Mouse (Mus musculus): ENCODE data around the gene Tmem108. TPM values are rescaled to one million over a fixed set of nuclear protein-coding genes. Genes with fewer than 3 reads are reported as not detected.

Gene Tmem108
- polyA plus RNA-seq, 1 experiment: 0.01 TPM

DNA sequence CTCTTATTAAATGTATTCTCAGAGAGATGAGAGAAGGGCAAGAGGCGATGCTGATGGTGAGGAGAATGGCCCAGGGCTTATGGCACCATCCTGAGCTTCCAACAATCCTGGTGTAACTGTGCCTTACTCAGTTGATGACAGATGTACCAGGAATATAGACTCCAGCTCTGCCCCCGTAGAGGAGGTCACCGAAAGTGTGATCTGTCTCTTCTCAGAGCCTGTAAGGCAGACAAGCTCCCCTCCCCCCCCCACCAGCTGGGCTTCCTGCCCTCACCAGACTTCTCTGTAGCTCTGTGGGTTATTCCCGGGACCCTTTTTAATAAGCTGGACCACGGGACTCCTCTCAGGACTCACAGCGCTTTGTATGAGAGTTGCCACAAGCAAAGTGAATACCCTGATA is 157.8 kb downstream of the Tmem108 start:
- H3K4me3 ChIP-seq (ENCODE audit: insufficient read depth, poor library complexity, severe bottlenecking): no peak overlapping the region
- no peaks in the 10 kb centered on the region for H3K79me2 ChIP-seq (ENCODE audit: control insufficient read depth, insufficient read depth)
- TF ChIP-seq MYOD1 (IDR thresholded peaks at IDR 0.05; ENCODE audit: control insufficient read depth, insufficient read length, low read depth) (no peak), CEBPB (IDR thresholded peaks at IDR 0.05; ENCODE audit: low read depth) (no peak), MAX (IDR thresholded peaks at IDR 0.05) (no peak), USF1 (IDR thresholded peaks at IDR 0.05; ENCODE audit: low read depth) (no peak), CTCF (IDR thresholded peaks at IDR 0.05; ENCODE audit: control insufficient read depth, insufficient read depth, insufficient read length) (no peak), FOSL1 (IDR thresholded peaks at IDR 0.05; ENCODE audit: insufficient read depth, low read length, poor library complexity, severe bottlenecking) (no peak), MYOG (IDR thresholded peaks at IDR 0.05; ENCODE audit: control insufficient read depth, extremely low read depth, insufficient read length) (no peak)

GRCm38 (mm10) chr9:103601878-103602277 is 159.8 kb downstream of the Tmem108 start:
- Histone ChIP-seq H3K4me3 (ENCODE audit: insufficient read depth, poor library complexity, severe bottlenecking) (no peak overlapping the region), H3ac (ENCODE audit: control insufficient read depth, insufficient read length, low read depth) (no peak overlapping the region), H3K79me2 (ENCODE audit: control insufficient read depth, insufficient read depth) (no peaks in the 10 kb centered on the region), H3K36me3 (ENCODE audit: control insufficient read depth, insufficient read depth) (no peaks in the 10 kb centered on the region), H3K79me3 (ENCODE audit: low read depth) (no peaks in the 10 kb centered on the region), H3K27me3 (ENCODE audit: control insufficient read depth, insufficient read depth, insufficient read length) (no peaks in the 10 kb centered on the region)
- TF ChIP-seq USF1 (IDR thresholded peaks at IDR 0.05; ENCODE audit: low read depth): no peak
- TF ChIP-seq CTCF (IDR thresholded peaks at IDR 0.05; ENCODE audit: control insufficient read depth, insufficient read depth, insufficient read length): no peak
- TF ChIP-seq MAX (IDR thresholded peaks at IDR 0.05): no peak
- no peak for TF ChIP-seq FOSL1 (IDR thresholded peaks at IDR 0.05; ENCODE audit: insufficient read depth, low read length, poor library complexity, severe bottlenecking)
- TF ChIP-seq MYOD1 (IDR thresholded peaks at IDR 0.05; ENCODE audit: control insufficient read depth, insufficient read length, low read depth): no peak
- no peak for TF ChIP-seq MYOG (IDR thresholded peaks at IDR 0.05; ENCODE audit: control insufficient read depth, extremely low read depth, insufficient read length)

More for the DNA sequence above, 157.8 kb downstream of the Tmem108 start:
- Histone ChIP-seq H3K27me3 (ENCODE audit: control insufficient read depth, insufficient read depth, insufficient read length) (no peaks in the 10 kb centered on the region), H3K36me3 (ENCODE audit: control insufficient read depth, insufficient read depth) (no peaks in the 10 kb centered on the region), H3ac (ENCODE audit: control insufficient read depth, insufficient read length, low read depth) (no peak overlapping the region), H3K79me3 (ENCODE audit: low read depth) (no peaks in the 10 kb centered on the region)

- Histone ChIP-seq H3ac (ENCODE audit: control insufficient read depth, insufficient read length, low read depth) (no peak overlapping the region), H3K4me3 (ENCODE audit: insufficient read depth, poor library complexity, severe bottlenecking) (no peak overlapping the region), H3K27me3 (ENCODE audit: control insufficient read depth, insufficient read depth, insufficient read length) (no peaks in the 10 kb centered on the region), H3K79me3 (ENCODE audit: low read depth) (no peaks in the 10 kb centered on the region), H3K79me2 (ENCODE audit: control insufficient read depth, insufficient read depth) (no peaks in the 10 kb centered on the region), H3K36me3 (ENCODE audit: control insufficient read depth, insufficient read depth) (no peaks in the 10 kb centered on the region)
- TF ChIP-seq USF1 (IDR thresholded peaks at IDR 0.05; ENCODE audit: low read depth) (no peak), MYOG (IDR thresholded peaks at IDR 0.05; ENCODE audit: control insufficient read depth, extremely low read depth, insufficient read length) (no peak), MAX (IDR thresholded peaks at IDR 0.05) (no peak), CTCF (IDR thresholded peaks at IDR 0.05; ENCODE audit: control insufficient read depth, insufficient read depth, insufficient read length) (no peak), MYOD1 (IDR thresholded peaks at IDR 0.05; ENCODE audit: control insufficient read depth, insufficient read length, low read depth) (no peak), FOSL1 (IDR thresholded peaks at IDR 0.05; ENCODE audit: insufficient read depth, low read length, poor library complexity, severe bottlenecking) (no peak), CEBPB (IDR thresholded peaks at IDR 0.05; ENCODE audit: low read depth) (no peak)
Observed at GRCm38 (mm10) chr9:103600834-103601233, 160.8 kb downstream of the Tmem108 start.

DNA sequence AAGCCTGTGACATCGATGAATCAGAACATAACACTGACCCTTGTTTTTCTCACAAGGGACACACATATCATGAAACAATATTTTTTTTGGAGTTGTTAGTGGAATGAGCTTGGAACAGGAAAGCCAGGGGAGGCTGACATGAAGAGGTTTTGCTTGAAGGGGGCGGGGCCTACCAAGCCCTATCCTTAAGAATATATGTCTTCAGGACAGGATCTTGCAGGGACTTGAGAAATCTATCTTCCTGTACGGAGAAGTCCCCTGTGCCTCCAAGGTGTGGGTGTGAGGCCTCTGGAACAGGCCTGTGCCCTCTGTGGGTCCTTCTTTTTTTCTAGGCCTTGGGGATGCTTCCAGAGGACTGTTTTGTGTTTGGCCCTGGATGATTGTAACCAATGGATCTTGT is 161.7 kb downstream of the Tmem108 start:
- Histone ChIP-seq H3ac (ENCODE audit: control insufficient read depth, insufficient read length, low read depth) (no peak overlapping the region), H3K36me3 (ENCODE audit: control insufficient read depth, insufficient read depth) (no peaks in the 10 kb centered on the region), H3K4me3 (ENCODE audit: insufficient read depth, poor library complexity, severe bottlenecking) (no peak overlapping the region), H3K79me2 (ENCODE audit: control insufficient read depth, insufficient read depth) (no peaks in the 10 kb centered on the region), H3K79me3 (ENCODE audit: low read depth) (no peaks in the 10 kb centered on the region), H3K27me3 (ENCODE audit: control insufficient read depth, insufficient read depth, insufficient read length) (no peaks in the 10 kb centered on the region)
- TF ChIP-seq MYOG (IDR thresholded peaks at IDR 0.05; ENCODE audit: control insufficient read depth, extremely low read depth, insufficient read length): no peak
- no peak for TF ChIP-seq USF1 (IDR thresholded peaks at IDR 0.05; ENCODE audit: low read depth)
- no peak for TF ChIP-seq MAX (IDR thresholded peaks at IDR 0.05)
- TF ChIP-seq CTCF (IDR thresholded peaks at IDR 0.05; ENCODE audit: control insufficient read depth, insufficient read depth, insufficient read length): no peak
- no peak for TF ChIP-seq MYOD1 (IDR thresholded peaks at IDR 0.05; ENCODE audit: control insufficient read depth, insufficient read length, low read depth)
- TF ChIP-seq FOSL1 (IDR thresholded peaks at IDR 0.05; ENCODE audit: insufficient read depth, low read length, poor library complexity, severe bottlenecking): no peak
- TF ChIP-seq CEBPB (IDR thresholded peaks at IDR 0.05; ENCODE audit: low read depth): no peak

DNA sequence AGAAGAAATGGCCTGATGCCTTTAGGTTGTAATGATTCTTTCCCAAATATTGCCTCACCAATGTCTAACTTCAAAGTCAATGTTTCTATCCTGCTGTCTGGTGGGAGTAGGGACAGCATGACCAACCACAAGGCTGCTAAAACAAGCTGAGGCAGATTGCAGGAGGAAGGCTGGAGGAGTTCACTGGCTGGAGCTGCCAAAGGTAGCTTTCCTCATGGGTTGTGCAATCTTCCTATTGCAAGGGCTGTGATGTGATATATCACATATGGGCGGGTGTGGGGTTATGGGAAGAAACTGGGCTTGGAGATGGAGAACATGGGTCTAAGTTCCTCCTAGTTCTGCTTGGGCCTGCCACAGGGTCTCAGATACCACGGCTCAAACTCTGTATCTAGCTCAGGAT is 163.8 kb downstream of the Tmem108 start:
- no peak overlapping the region for H3ac ChIP-seq (ENCODE audit: control insufficient read depth, insufficient read length, low read depth)
- no peak overlapping the region for H3K4me3 ChIP-seq (ENCODE audit: insufficient read depth, poor library complexity, severe bottlenecking)
- no peaks in the 10 kb centered on the region for H3K79me3 ChIP-seq (ENCODE audit: low read depth)
- H3K36me3 ChIP-seq (ENCODE audit: control insufficient read depth, insufficient read depth): no peaks in the 10 kb centered on the region
- H3K79me2 ChIP-seq (ENCODE audit: control insufficient read depth, insufficient read depth): no peaks in the 10 kb centered on the region
- TF ChIP-seq CEBPB (IDR thresholded peaks at IDR 0.05; ENCODE audit: low read depth) (no peak), MYOD1 (IDR thresholded peaks at IDR 0.05; ENCODE audit: control insufficient read depth, insufficient read length, low read depth) (no peak), USF1 (IDR thresholded peaks at IDR 0.05; ENCODE audit: low read depth) (no peak), CTCF (IDR thresholded peaks at IDR 0.05; ENCODE audit: control insufficient read depth, insufficient read depth, insufficient read length) (no peak), FOSL1 (IDR thresholded peaks at IDR 0.05; ENCODE audit: insufficient read depth, low read length, poor library complexity, severe bottlenecking) (no peak), MAX (IDR thresholded peaks at IDR 0.05) (no peak), MYOG (IDR thresholded peaks at IDR 0.05; ENCODE audit: control insufficient read depth, extremely low read depth, insufficient read length) (no peak)
- no peaks in the 10 kb centered on the region for H3K27me3 ChIP-seq (ENCODE audit: control insufficient read depth, insufficient read depth, insufficient read length)

Measured in C2C12 (cell line).